Mouse (Mus musculus) left cerebral cortex, adult 2 months (tissue): ENCODE results near the gene Atn1. TPM values are rescaled to one million over a fixed set of nuclear protein-coding genes. Genes with fewer than 3 reads are reported as not detected.

Source experiments
- DNase-seq, 2 experiments: peaks; one replicate each; pipeline ENCODE4 v3.0.0; 2021 to 2022; ENCODE audit warnings: low spot score in 2 of 2, mixed read lengths in 1 of 2; ENCODE audit errors: extremely low spot score in 1 of 2
- H3K27ac ChIP-seq: fragments of 200-600 bp; 2 replicates; pipeline ENCODE4 v1.8.1; 2022
- H3K4me3 ChIP-seq: fragments of 200-600 bp; 2 replicates; pipeline ENCODE4 v1.8.1; 2022
- CTCF ChIP-seq: fragments of 200-600 bp; IDR thresholded peaks from 2 replicates; pipeline ENCODE4 v1.8.1; 2022; ENCODE audit warnings: antibody characterized with exemption, mild to moderate bottlenecking, moderate library complexity
- intact Hi-C: fragments of 180-260 bp; cut with DNase I; formaldehyde crosslinking; loops from one replicate; pipeline ENCODE4 v1.15.1; 2025
- microRNA-seq, 2 experiments: library from miRNA; unstranded; fragments of <30 nt; microRNA quantifications; one replicate each; pipeline ENCODE4 v1.2.0; 2021
- total RNA-seq, 2 experiments: library from RNA; stranded (reverse); gene quantifications; 2 replicates each; pipeline ENCODE4 v1.2.3; 2021

Gene Atn1
- total RNA-seq, 2 experiments from 2014 or later, result 170 to 181 TPM

GRCm38 (mm10) chr6:124699962-124700610 lies 56.2 kb downstream of the Atn1 start:
- peak overlapping the region; percentile 0 for H3K27ac ChIP-seq
- TF ChIP-seq CTCF, result no peak
- DNase-seq, result peak; percentile 47 to 62
- intact Hi-C loops, result loop anchor here (5.0 kb wide), 1 partner anchor 42 kb away; the partner anchor contains the start of gene Grcc10
- no peak overlapping the region for H3K4me3 ChIP-seq

- TF ChIP-seq CTCF, result no peak
- no peak overlapping the region for H3K27ac ChIP-seq
Observed at GRCm38 (mm10) chr6:124699366-124699765, 57.0 kb downstream of the Atn1 start.

GRCm38 (mm10) chr6:124698751-124699150 lies 57.6 kb downstream of the Atn1 start:
- no peak overlapping the region for H3K4me3 ChIP-seq
- TF ChIP-seq CTCF, result no peak
- no peak for DNase-seq
- intact Hi-C loops, result no loop called here
- no peak overlapping the region for H3K27ac ChIP-seq

More at GRCm38 (mm10) chr6:124699366-124699765, 57.0 kb downstream of the Atn1 start:
- intact Hi-C loops, result no loop called here
- no peak overlapping the region for H3K4me3 ChIP-seq
- no peak for DNase-seq

- TF ChIP-seq CTCF, result no peak
- intact Hi-C loops, result no loop called here
- Histone ChIP-seq H3K4me3 (no peak overlapping the region), H3K27ac (no peak overlapping the region)
- no peak for DNase-seq
Observed at GRCm38 (mm10) chr6:124696441-124697150, 59.7 kb downstream of the Atn1 start.

GRCm38 (mm10) chr6:124694166-124694955 lies 62.0 kb downstream of the Atn1 start:
- intact Hi-C loops, result no loop called here
- Histone ChIP-seq H3K27ac (peak overlapping the region; percentile 58), H3K4me3 (no peak overlapping the region)
- DNase-seq, result peak; percentile 43 to 54
- no peak for TF ChIP-seq CTCF

GRCm38 (mm10) chr6:124693243-124693981 lies 62.9 kb downstream of the Atn1 start:
- Histone ChIP-seq H3K27ac (peak overlapping the region; percentile 56), H3K4me3 (no peak overlapping the region)
- intact Hi-C loops, result no loop called here
- no peak for DNase-seq
- TF ChIP-seq CTCF, result no peak

Small RNA genes within 50 kb of the gene (microRNA-seq; reads per million reads assigned to microRNA genes)
- gene Mir141 (1.7 to 3.4 reads per million in 2 experiments), gene Mir200c (19.4 to 22.2 reads per million in 2 experiments)

Other genes starting within 250 kb of the Atn1 start
- 1 to 10 TPM; 1.5 to 1.8 TPM for gene C1ra, start 244.1 kb downstream of the Atn1 start, total RNA-seq
- gene C1s1, start 214.2 kb downstream of the Atn1 start, total RNA-seq, result 1 to 10 TPM; 1.2 to 1.5 TPM
- under 1 TPM; 0.14 to 0.20 TPM for gene C1rb, start 186.2 kb downstream of the Atn1 start, total RNA-seq
- under 1 TPM; 0.23 to 0.36 TPM for gene C1s2, start 120.4 kb downstream of the Atn1 start, total RNA-seq
- gene Lpcat3, start 93.5 kb downstream of the Atn1 start, total RNA-seq, result 10 to 100 TPM; 20.5 to 21.5 TPM
- gene Emg1, start 44.3 kb downstream of the Atn1 start, total RNA-seq, result 10 to 100 TPM; 47.4 to 50.9 TPM
- gene Phb2, start 44.2 kb downstream of the Atn1 start, total RNA-seq, result 100 to 1,000 TPM; 115 to 120 TPM
- gene Ptpn6, start 17.8 kb downstream of the Atn1 start, total RNA-seq, result 1 to 10 TPM; 3.3 to 4.0 TPM
- gene Grcc10, start 15.2 kb downstream of the Atn1 start, total RNA-seq, result 100 to 1,000 TPM; 298 to 309 TPM
- not detected for gene Gm45234, start 503 bp downstream of the Atn1 start, total RNA-seq
- 1,000 to 10,000 TPM; 1,064 to 1,067 TPM for gene Eno2, start 13.1 kb upstream of the Atn1 start, total RNA-seq
- gene Lrrc23, start 23.2 kb upstream of the Atn1 start, total RNA-seq, result 1 to 10 TPM; 1.6 to 1.9 TPM
- 1 to 10 TPM; 4.4 to 5.4 TPM for gene Spsb2, start 52.1 kb upstream of the Atn1 start, total RNA-seq
- gene Tpi1, start 57.8 kb upstream of the Atn1 start, total RNA-seq, result 100 to 1,000 TPM; 734 to 769 TPM
- 100 to 1,000 TPM; 184 to 190 TPM for gene Usp5, start 73.0 kb upstream of the Atn1 start, total RNA-seq
- gene Cdca3, start 73.0 kb upstream of the Atn1 start, total RNA-seq, result under 1 TPM; 0.63 to 0.66 TPM
- gene Gnb3, start 83.8 kb upstream of the Atn1 start, total RNA-seq, result not detected
- gene P3h3, start 101.2 kb upstream of the Atn1 start, total RNA-seq, result 10 to 100 TPM; 29.1 to 33.1 TPM
- gene Gpr162, start 107.5 kb upstream of the Atn1 start, total RNA-seq, result 100 to 1,000 TPM; 231 to 248 TPM
- 1 to 10 TPM; 2.0 to 4.6 TPM for gene Cd4, start 131.7 kb upstream of the Atn1 start, total RNA-seq
- 1 to 10 TPM; 2.1 to 3.1 TPM for gene Lag3, start 155.2 kb upstream of the Atn1 start, total RNA-seq
- 100 to 1,000 TPM; 845 to 926 TPM for gene Ptms, start 163.6 kb upstream of the Atn1 start, total RNA-seq
- 100 to 1,000 TPM; 617 to 624 TPM for gene Mlf2, start 174.9 kb upstream of the Atn1 start, total RNA-seq
- gene Cops7a, start 209.0 kb upstream of the Atn1 start, total RNA-seq, result 100 to 1,000 TPM; 148 to 156 TPM
- 100 to 1,000 TPM; 176 to 191 TPM for gene Pianp, start 240.2 kb upstream of the Atn1 start, total RNA-seq